Mouse (Mus musculus) testis, adult 2 months (tissue): ENCODE measurements around the gene Pold2. TPM values are rescaled to one million over a fixed set of nuclear protein-coding genes. Genes with fewer than 3 reads are reported as not detected.

ENCODE experiments used
- H3K27ac ChIP-seq: fragments of 200-500 bp; 2 replicates; pipeline ENCODE4 v1.5.1; 2012; ENCODE audit warnings: low read depth, low read length; ENCODE audit not compliant: control insufficient read depth, insufficient read depth
- H3K27me3 ChIP-seq: fragments of 200-500 bp; 2 replicates; pipeline ENCODE4 v1.6.1; 2012; ENCODE audit warnings: mild to moderate bottlenecking, low read length, moderate library complexity; ENCODE audit not compliant: control insufficient read depth, insufficient read depth
- H3K36me3 ChIP-seq: fragments of 200-500 bp; 2 replicates; pipeline ENCODE4 v1.6.1; 2012; ENCODE audit warnings: mild to moderate bottlenecking, low read length; ENCODE audit not compliant: control insufficient read depth, insufficient read depth
- H3K4me1 ChIP-seq: fragments of 200-500 bp; 2 replicates; pipeline ENCODE4 v1.6.1; 2012; ENCODE audit warnings: low read length; ENCODE audit not compliant: control insufficient read depth, insufficient read depth
- H3K4me3 ChIP-seq: fragments of 200-500 bp; 2 replicates; pipeline ENCODE4 v1.5.1; 2012; ENCODE audit warnings: low read depth, mild to moderate bottlenecking, low read length, moderate library complexity, mixed read lengths; ENCODE audit not compliant: control insufficient read depth
- CTCF ChIP-seq: fragments of 200-500 bp; IDR thresholded peaks from 2 replicates; pipeline ENCODE4 v1.5.1; 2012; ENCODE audit warnings: low read depth, mild to moderate bottlenecking, inconsistent platforms, low read length, moderate library complexity; ENCODE audit not compliant: control insufficient read depth, insufficient read depth, insufficient replicate concordance
- POLR2A ChIP-seq: fragments of 200-500 bp; IDR thresholded peaks from 2 replicates; pipeline ENCODE4 v1.6.1; 2012; ENCODE audit warnings: low read depth, mild to moderate bottlenecking, inconsistent platforms, low read length, moderate library complexity; ENCODE audit not compliant: control insufficient read depth
- polyA plus RNA-seq: library from polyadenylated mRNA; depleted of rRNA; stranded (reverse); fragments of >200 nt; gene quantifications from 2 replicates; pipeline ENCODE4 v1.2.3, GENCODE M21; 2012

Pold2 gene
- polyA plus RNA-seq, 1 experiment = 88.8 TPM

DNA sequence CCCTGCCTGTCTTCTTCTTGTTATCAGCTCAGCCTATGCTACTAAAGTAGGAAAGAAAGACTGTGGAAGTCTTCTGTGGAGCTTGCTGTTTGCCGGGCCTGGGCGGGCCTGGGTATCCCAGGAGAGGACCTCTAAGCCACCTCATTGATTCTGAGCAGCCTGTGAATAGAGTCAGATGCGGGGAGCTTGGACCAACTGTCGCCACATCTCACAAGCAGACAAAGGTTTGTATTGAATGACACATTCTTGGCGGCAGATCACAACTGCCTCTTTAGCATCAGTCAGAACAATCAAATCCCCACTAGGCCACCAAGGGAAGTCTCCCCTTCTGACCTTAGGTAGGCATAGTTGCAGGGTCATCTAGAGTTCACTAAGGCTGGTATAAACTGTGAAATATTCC lies 9.2 kb upstream of the Pold2 start:
- H3K4me3 ChIP-seq = no peak overlapping the region
- no peak for TF ChIP-seq POLR2A
- no peak for TF ChIP-seq CTCF
- H3K27ac ChIP-seq = no peak overlapping the region
- H3K27me3 ChIP-seq = no peaks in the 10 kb centered on the region
- H3K36me3 ChIP-seq = no peaks in the 10 kb centered on the region
- H3K4me1 ChIP-seq = peaks cover 3% of the 10 kb centered on the region

DNA sequence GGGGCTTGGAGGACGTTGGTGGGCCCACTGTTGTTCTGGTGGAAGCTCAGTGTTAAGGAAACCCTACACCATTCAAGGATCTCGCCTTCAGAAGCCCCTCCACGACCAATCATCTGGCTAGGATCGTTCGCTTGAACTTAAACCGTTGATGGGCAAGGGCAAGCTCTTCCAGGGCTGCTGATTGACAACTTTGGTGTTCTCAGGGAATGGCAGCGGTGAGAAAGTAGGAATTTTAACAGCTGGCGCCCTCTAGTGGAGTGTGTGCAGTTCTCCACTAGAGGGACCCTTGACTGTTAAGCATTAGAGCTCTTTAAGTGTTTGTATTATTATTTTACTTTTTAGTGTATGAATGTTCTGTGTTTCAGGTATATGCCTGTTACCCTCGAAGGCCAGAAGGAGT lies 8.1 kb upstream of the Pold2 start:
- H3K27ac ChIP-seq = no peak overlapping the region
- H3K4me3 ChIP-seq = no peak overlapping the region
- H3K36me3 ChIP-seq = no peaks in the 10 kb centered on the region
- no peaks in the 10 kb centered on the region for H3K27me3 ChIP-seq
- TF ChIP-seq CTCF (peak; percentile 38; the same call in 1 of the 2 replicates), POLR2A (no peak)
- peaks cover 3% of the 10 kb centered on the region for H3K4me1 ChIP-seq

DNA sequence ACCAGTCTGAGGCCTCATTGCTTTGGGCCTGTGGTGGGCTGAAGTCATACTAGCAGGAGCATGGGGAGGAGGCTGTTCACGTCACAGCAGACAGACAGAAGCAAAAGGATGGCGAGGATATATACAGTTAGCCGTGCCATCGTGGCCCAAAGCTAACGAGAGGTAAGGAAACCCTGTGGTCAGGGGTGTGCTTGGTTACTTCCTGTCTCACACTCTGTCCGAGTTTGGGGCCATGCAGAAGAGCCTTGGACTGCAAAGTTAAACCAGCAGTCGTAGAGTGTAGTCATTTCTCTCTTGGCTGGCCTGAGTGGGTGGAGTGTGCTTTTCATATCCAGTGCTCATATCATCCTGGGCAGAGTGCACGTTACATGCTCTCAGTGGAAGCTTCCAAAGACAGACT lies 4.4 kb upstream of the Pold2 start:
- H3K4me1 ChIP-seq = peaks cover 10% of the 10 kb centered on the region
- H3K27me3 ChIP-seq = no peaks in the 10 kb centered on the region
- no peak for TF ChIP-seq CTCF
- TF ChIP-seq POLR2A = no peak
- H3K4me3 ChIP-seq = no peak overlapping the region
- H3K27ac ChIP-seq = no peak overlapping the region
- H3K36me3 ChIP-seq = no peaks in the 10 kb centered on the region

DNA sequence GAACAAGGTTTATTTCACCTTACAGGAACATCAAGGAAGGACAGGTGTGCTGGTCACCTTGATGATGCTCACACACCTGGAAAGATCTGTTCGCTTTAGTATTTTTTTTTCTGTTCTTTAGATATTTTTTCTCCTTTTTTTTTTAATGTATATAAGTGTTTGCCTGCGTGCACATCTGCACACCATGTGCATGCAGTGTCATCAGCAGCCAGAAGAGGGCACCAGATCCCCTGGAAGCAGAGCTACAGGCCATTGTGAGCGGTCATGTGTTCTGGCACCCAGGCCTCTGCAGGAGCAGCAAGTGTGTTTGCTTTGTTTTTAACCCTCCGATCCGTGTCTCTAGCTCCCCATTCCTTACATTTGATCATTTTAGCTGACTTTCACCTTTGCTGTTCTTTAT lies 1.8 kb upstream of the Pold2 start:
- H3K27ac ChIP-seq = no peak overlapping the region
- peaks cover 9% of the 10 kb centered on the region for H3K4me1 ChIP-seq
- TF ChIP-seq CTCF (peak; percentile 84; the same call in 1 of the 2 replicates), POLR2A (no peak)

DNA sequence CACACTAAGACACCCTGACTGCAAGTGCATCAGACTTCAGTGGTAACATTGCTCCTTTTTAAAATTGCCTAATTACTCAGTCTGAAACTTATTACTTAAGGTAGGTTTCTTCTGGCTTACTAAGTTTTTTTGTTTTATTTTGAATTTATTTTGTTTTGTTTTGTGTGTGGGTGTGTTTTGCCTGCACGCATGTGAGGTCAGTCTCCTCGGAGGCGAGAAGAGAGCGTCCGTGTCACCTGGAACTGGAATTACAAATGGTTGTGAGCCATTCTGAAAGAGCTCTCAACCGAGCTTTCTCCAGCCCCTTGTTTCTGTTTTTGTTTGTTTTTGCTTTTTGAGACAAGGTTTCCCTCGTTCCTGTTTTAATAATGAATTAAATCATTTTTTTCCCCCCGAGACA lies 569 bp upstream of the Pold2 start:
- H3K4me3 ChIP-seq = peak overlapping the region; percentile 97
- H3K27ac ChIP-seq = peak overlapping the region; percentile 88
- no peaks in the 10 kb centered on the region for H3K27me3 ChIP-seq
- peaks cover 9% of the 10 kb centered on the region for H3K4me1 ChIP-seq
- TF ChIP-seq POLR2A (no peak), CTCF (no peak)
- no peaks in the 10 kb centered on the region for H3K36me3 ChIP-seq

More for the DNA sequence above, 1.8 kb upstream of the Pold2 start:
- H3K4me3 ChIP-seq = no peak overlapping the region
- H3K27me3 ChIP-seq = no peaks in the 10 kb centered on the region
- no peaks in the 10 kb centered on the region for H3K36me3 ChIP-seq

DNA sequence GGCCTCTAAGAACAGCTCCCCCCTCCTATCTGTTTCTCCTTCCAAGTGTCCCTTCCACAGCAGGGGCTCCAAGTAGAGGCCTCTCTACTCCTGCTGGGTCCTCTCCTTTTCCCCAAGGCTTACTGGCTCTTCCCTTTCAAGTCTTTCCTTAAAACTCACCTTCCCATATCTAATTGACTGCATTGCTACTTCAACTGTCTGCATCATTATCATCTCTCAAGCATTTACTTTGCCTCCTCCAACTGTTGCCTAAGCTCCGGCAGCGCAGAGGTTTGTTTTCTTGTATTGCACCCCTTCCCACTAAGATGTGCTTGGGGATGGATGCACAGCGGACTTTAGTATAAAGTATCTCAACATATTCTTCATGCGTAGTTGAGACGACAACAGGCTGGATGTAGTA lies 671 bp downstream of the Pold2 start:
- Histone ChIP-seq H3K27ac (no peak overlapping the region), H3K4me3 (peak overlapping the region; percentile 26; the same call in 1 of the 2 replicates), H3K4me1 (peaks cover 9% of the 10 kb centered on the region), H3K27me3 (no peaks in the 10 kb centered on the region), H3K36me3 (no peaks in the 10 kb centered on the region; the same call in 1 of the 2 replicates)
- no peak for TF ChIP-seq CTCF
- no peak for TF ChIP-seq POLR2A

DNA sequence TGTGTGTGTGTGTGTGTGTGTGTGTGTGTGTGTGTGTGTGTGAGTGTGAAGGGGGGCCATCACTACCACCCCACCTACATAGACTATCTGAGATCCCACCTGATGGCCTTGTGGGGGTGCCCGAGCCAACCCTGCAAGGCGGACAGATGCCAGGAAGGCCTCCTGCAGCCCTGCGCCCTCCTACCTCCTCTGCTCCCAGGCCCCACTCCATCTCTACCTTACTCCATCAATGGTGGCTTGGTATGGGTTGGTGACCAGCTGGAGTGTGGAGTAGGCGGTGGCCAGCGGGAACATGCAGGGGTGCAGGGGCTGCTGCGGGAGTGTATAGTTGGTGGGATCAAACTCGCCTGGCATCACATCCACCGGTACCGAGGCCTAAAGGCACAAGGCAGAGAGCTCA lies 4.9 kb downstream of the Pold2 start:
- H3K36me3 ChIP-seq = peaks cover 1% of the 10 kb centered on the region

DNA sequence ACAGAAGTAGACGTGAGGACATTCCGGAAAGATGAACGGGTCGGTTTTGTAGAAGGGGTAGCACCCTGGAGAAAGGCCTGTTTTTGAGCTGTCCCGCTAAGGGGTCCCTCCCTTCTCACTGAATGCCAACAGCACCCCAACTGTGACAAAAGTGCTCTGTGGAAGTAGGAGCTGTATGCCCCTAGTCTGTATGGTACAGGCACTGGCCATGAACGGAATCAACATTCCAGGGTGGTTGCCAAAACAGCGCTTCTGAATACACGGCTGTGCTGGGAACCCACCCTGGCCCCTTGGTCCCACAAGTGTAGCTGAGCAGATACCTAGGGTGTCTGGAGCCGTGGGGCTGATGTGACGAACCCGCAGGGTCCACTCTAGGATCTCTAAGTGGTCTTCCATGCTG lies 5.4 kb downstream of the Pold2 start:
- TF ChIP-seq CTCF = no peak
- no peak for TF ChIP-seq POLR2A
- Histone ChIP-seq H3K4me3 (no peak overlapping the region), H3K27me3 (no peaks in the 10 kb centered on the region), H3K27ac (no peak overlapping the region), H3K4me1 (0 out of 2 replicates have a peak, but pooled peaks cover 2% of the 10 kb centered on the region), H3K36me3 (peaks cover 1% of the 10 kb centered on the region)

More for the DNA sequence above, 4.9 kb downstream of the Pold2 start:
- H3K27me3 ChIP-seq = no peaks in the 10 kb centered on the region
- H3K4me1 ChIP-seq = peaks cover 5% of the 10 kb centered on the region
- H3K27ac ChIP-seq = no peak overlapping the region
- H3K4me3 ChIP-seq = no peak overlapping the region
- TF ChIP-seq POLR2A (no peak), CTCF (no peak)
